Mouse (Mus musculus) adrenal gland, postnatal 36 days (tissue): ENCODE results near the gene Cdyl2. TPM values are rescaled to one million over a fixed set of nuclear protein-coding genes. Genes with fewer than 3 reads are reported as not detected.

ENCODE experiments used
- DNase-seq, 2 experiments: peaks; one replicate each; pipeline ENCODE4 v3.0.0; 2021; ENCODE audit warnings: mixed read lengths in 1 of 2
- long read RNA-seq, 2 experiments: library from polyadenylated mRNA; stranded (forward); transcript quantifications; one replicate each; pipeline ENCODE4 v2.0.0; 2021; ENCODE audit warnings: borderline sequencing depth in 2 of 2
- total RNA-seq, 2 experiments: library from RNA; stranded (reverse); gene quantifications; 2 replicates each; pipeline ENCODE4 v1.2.3; 2021

The Cdyl2 gene
- total RNA-seq, result 10 to 100 TPM in 1 of 2 experiments, 1 to 10 TPM in 1; 7.3 to 10.3 TPM
- long read RNA-seq, experiment 1, transcript Cdyl2-201 (7 exons, 2,411 nt), result major isoform, 9 of 11 reads
- long read RNA-seq, experiment 1, partial matches to known transcripts, result 1 of 11 reads
- long read RNA-seq, experiment 1, other reads (novel, unspliced or antisense), result 1 of 11 reads
- long read RNA-seq, experiment 2, partial matches to known transcripts, result 0 of 1 reads
- long read RNA-seq, experiment 2, other reads (novel, unspliced or antisense), result 1 of 1 reads

GRCm38 (mm10) chr8:116732684-116733647 lies at the start of gene Cdyl2:
Cdyl2 (minus strand) TSS chr8:116732991.
- DNase-seq, result peak; percentile 88 to 93

- DNase-seq, result no peak
Measured at GRCm38 (mm10) chr8:116780594-116780993, 47.8 kb upstream of the Cdyl2 start.

GRCm38 (mm10) chr8:116774220-116774619 lies 41.4 kb upstream of the Cdyl2 start:
- DNase-seq, result no peak

GRCm38 (mm10) chr8:116772727-116773126 lies 39.9 kb upstream of the Cdyl2 start:
- no peak for DNase-seq

GRCm38 (mm10) chr8:116771797-116772343 lies 39.1 kb upstream of the Cdyl2 start:
- DNase-seq, result peak in 1 of 2 experiments; percentile 15

- peak; percentile 1 to 7 for DNase-seq
Measured at GRCm38 (mm10) chr8:116770756-116771155, 38.0 kb upstream of the Cdyl2 start.

GRCm38 (mm10) chr8:116756174-116756573 lies 23.4 kb upstream of the Cdyl2 start:
- DNase-seq, result no peak

GRCm38 (mm10) chr8:116755557-116755956 lies 22.8 kb upstream of the Cdyl2 start:
- peak; percentile 55 to 63 for DNase-seq

GRCm38 (mm10) chr8:116740726-116741125 lies 7.9 kb upstream of the Cdyl2 start:
- DNase-seq, result no peak

GRCm38 (mm10) chr8:116735306-116735705 lies 2.5 kb upstream of the Cdyl2 start:
- DNase-seq, result peak; percentile 11 to 16

- no peak for DNase-seq
Measured at GRCm38 (mm10) chr8:116734176-116734575, 1.4 kb upstream of the Cdyl2 start.

- no peak for DNase-seq
Measured at GRCm38 (mm10) chr8:116733648-116734014, 840 bp upstream of the Cdyl2 start.

GRCm38 (mm10) chr8:116731976-116732683 lies 661 bp downstream of the Cdyl2 start:
- DNase-seq, result peak; percentile 80 to 84

- no peak for DNase-seq
Measured at GRCm38 (mm10) chr8:116721451-116721850, 11.3 kb downstream of the Cdyl2 start.

- DNase-seq, result no peak
Measured at GRCm38 (mm10) chr8:116707496-116707895, 25.3 kb downstream of the Cdyl2 start.

GRCm38 (mm10) chr8:116702501-116702900 lies 30.3 kb downstream of the Cdyl2 start:
- DNase-seq, result no peak

- DNase-seq, result no peak
Measured at GRCm38 (mm10) chr8:116692931-116693330, 39.9 kb downstream of the Cdyl2 start.

GRCm38 (mm10) chr8:116689741-116690140 lies 43.0 kb downstream of the Cdyl2 start:
- no peak for DNase-seq

- no peak for DNase-seq
Measured at GRCm38 (mm10) chr8:116676174-116676573, 56.6 kb downstream of the Cdyl2 start.

- no peak for DNase-seq
Measured at GRCm38 (mm10) chr8:116673966-116674805, 58.6 kb downstream of the Cdyl2 start.

- no peak for DNase-seq
Measured at GRCm38 (mm10) chr8:116673493-116673892, 59.3 kb downstream of the Cdyl2 start.
